Mouse (Mus musculus) mature B cell (primary cell): ENCODE results near the gene Pabpc5.

ENCODE experiments used
- in situ Hi-C: fragments of 300-500 bp; cut with MboI; formaldehyde crosslinking; loops from 2 replicates; pipeline ENCODE4 v1.14.3; 2019

Pabpc5 gene

GRCm38 (mm10) chrX:119927081-119927571 lies at the start of gene Pabpc5:
TSS of gene Pabpc5 (plus strand) at chrX:119927196.
- in situ Hi-C loops = no loop called here

- in situ Hi-C loops = no loop called here
These were observed 39.9 kb upstream of the Pabpc5 start for GRCm38 (mm10) chrX:119886957-119887593.

- in situ Hi-C loops = no loop called here
These were observed 38.6 kb upstream of the Pabpc5 start for GRCm38 (mm10) chrX:119888326-119888920.

- in situ Hi-C loops = no loop called here
These were observed 856 bp downstream of the Pabpc5 start for GRCm38 (mm10) chrX:119927852-119928251.
